Mouse (Mus musculus) limb, embryonic 14.5 days (tissue): ENCODE measurements around the gene Hps3. TPM values are rescaled to one million over a fixed set of nuclear protein-coding genes. Genes with fewer than 3 reads are reported as not detected.

Source experiments
- ATAC-seq: fragments of 200-750 bp; cut with Nextera tagmentation; 2 replicates; pipeline ENCODE4 v1.8.0; 2017; ENCODE audit warnings: low read depth, moderate number of reproducible peaks, moderate TSS enrichment; ENCODE audit not compliant: low FRiP score
- DNase-seq: peaks from one replicate; pipeline ENCODE4 v3.0.0-alpha.2; 2015; ENCODE audit warnings: low spot score
- H3K27ac ChIP-seq: fragments of 300-500 bp; sonication (generic); replicated peaks from 2 replicates; pipeline ENCODE4 v1.5.1; 2014; ENCODE audit warnings: low read depth, mild to moderate bottlenecking, low read length, moderate library complexity, mixed read lengths
- H3K27me3 ChIP-seq: fragments of 300-500 bp; sonication (generic); 2 replicates; pipeline ENCODE4 v1.6.1; 2014; ENCODE audit warnings: low read length, mixed read lengths; ENCODE audit not compliant: control insufficient read depth, insufficient read depth
- H3K36me3 ChIP-seq: fragments of 300-500 bp; sonication (generic); 2 replicates; pipeline ENCODE4 v1.6.1; 2014; ENCODE audit warnings: mild to moderate bottlenecking, low read length, moderate library complexity, mixed read lengths; ENCODE audit not compliant: control insufficient read depth, insufficient read depth
- H3K4me1 ChIP-seq: fragments of 300-500 bp; sonication (generic); 2 replicates; pipeline ENCODE4 v1.6.1; 2014; ENCODE audit warnings: antibody characterized with exemption, low read length, mixed read lengths; ENCODE audit not compliant: control insufficient read depth, insufficient read depth
- H3K4me2 ChIP-seq: fragments of 300-500 bp; sonication (generic); replicated peaks from 2 replicates; pipeline ENCODE4 v1.6.1; 2014; ENCODE audit warnings: low read depth, mild to moderate bottlenecking, low read length, moderate library complexity; ENCODE audit not compliant: severe bottlenecking
- H3K4me3 ChIP-seq: fragments of 300-500 bp; sonication (generic); replicated peaks from 2 replicates; pipeline ENCODE4 v1.5.1; 2014; ENCODE audit warnings: low read length
- H3K9ac ChIP-seq: fragments of 300-500 bp; sonication (generic); 2 replicates; pipeline ENCODE4 v1.6.1; 2014; ENCODE audit warnings: mild to moderate bottlenecking, low read depth, low read length, moderate library complexity; ENCODE audit not compliant: severe bottlenecking
- H3K9me3 ChIP-seq: fragments of 300-500 bp; sonication (generic); 2 replicates; pipeline ENCODE4 v1.6.1; 2016; ENCODE audit warnings: low read length; ENCODE audit not compliant: control insufficient read depth
- POLR2A ChIP-seq: fragments of 200-500 bp; IDR thresholded peaks from 2 replicates; pipeline ENCODE4 v1.8.0; 2012; ENCODE audit warnings: inconsistent platforms, mild to moderate bottlenecking, moderate library complexity, borderline replicate concordance; ENCODE audit not compliant: insufficient read depth, insufficient read length; ENCODE audit errors: extremely low read depth
- WGBS: fragments of 180-500 bp; shearing (Covaris S2); extraction: QIAGEN DNeasy Blood & Tissue Kit; methylation state at CpG from one replicate; pipeline ENCODE4 v1.1.7; 2014; 5-methylcytosine and 5-hydroxymethylcytosine counted together
- polyA plus RNA-seq, 2 experiments: library from polyadenylated mRNA; depleted of rRNA in 1 of 2; stranded (reverse) in 1 of 2; unstranded in 1 of 2; fragments of >200 nt; fragmentation: Nextera tagmentation in 1 of 2; extraction: Ambion mirVana in 1 of 2; gene quantifications; 2 replicates each; pipeline versions ENCODE4 v1.2.1 to v1.2.3; 2012 to 2014

Hps3 gene
- polyA plus RNA-seq, 2 experiments, result 8.3 to 11.2 TPM

DNA sequence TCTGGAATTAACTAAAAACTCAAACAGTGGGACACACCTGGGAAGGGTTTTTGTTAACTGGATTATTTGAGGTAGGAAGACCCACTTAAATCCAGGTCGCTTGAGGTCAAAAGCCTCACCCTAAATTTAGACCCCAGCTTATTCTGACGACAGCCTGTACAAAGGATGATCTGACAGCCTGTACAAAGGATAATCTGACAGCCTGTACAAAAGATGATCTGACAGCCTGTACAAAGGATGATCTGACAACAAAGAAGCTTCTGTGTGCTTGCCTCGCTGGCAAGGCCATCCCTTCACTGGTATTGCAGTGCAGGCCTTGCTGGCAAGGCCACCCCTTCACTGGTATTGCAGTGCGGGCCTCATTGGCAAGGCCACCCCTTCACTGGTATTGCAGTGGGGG lies 34.3 kb downstream of the Hps3 start:
- TF ChIP-seq POLR2A, result no peak
- no peaks in the 10 kb centered on the region for H3K9me3 ChIP-seq
- peaks cover 14% of the 10 kb centered on the region; the same call in 1 of the 2 replicates for H3K36me3 ChIP-seq
- no peak overlapping the region for H3K9ac ChIP-seq
- 89% methylated on average over 4 of the region's 4 CpGs for WGBS
- H3K4me2 ChIP-seq, result no peak overlapping the region
- no peak overlapping the region for H3K27ac ChIP-seq
- no peak for DNase-seq
- no peak overlapping the region for H3K4me3 ChIP-seq
- no peaks in the 10 kb centered on the region for H3K4me1 ChIP-seq
- no peaks in the 10 kb centered on the region for H3K27me3 ChIP-seq
- ATAC-seq, result no peak

GRCm38 (mm10) chr3:19999551-19999950 lies 35.6 kb downstream of the Hps3 start:
- DNase-seq, result no peak
- no peak overlapping the region for H3K4me3 ChIP-seq
- H3K9ac ChIP-seq, result no peak overlapping the region
- ATAC-seq, result no peak
- 81% methylated on average over 2 of the region's 2 CpGs for WGBS
- H3K9me3 ChIP-seq, result no peaks in the 10 kb centered on the region
- TF ChIP-seq POLR2A, result no peak
- H3K4me2 ChIP-seq, result no peak overlapping the region
- H3K36me3 ChIP-seq, result peaks cover 14% of the 10 kb centered on the region; the same call in 1 of the 2 replicates
- no peak overlapping the region for H3K27ac ChIP-seq
- H3K4me1 ChIP-seq, result no peaks in the 10 kb centered on the region
- H3K27me3 ChIP-seq, result no peaks in the 10 kb centered on the region

- WGBS, result 80% methylated on average over 4 of the region's 4 CpGs
- no peak for ATAC-seq
These were observed 42.7 kb downstream of the Hps3 start for GRCm38 (mm10) chr3:19992388-19992787.

DNA sequence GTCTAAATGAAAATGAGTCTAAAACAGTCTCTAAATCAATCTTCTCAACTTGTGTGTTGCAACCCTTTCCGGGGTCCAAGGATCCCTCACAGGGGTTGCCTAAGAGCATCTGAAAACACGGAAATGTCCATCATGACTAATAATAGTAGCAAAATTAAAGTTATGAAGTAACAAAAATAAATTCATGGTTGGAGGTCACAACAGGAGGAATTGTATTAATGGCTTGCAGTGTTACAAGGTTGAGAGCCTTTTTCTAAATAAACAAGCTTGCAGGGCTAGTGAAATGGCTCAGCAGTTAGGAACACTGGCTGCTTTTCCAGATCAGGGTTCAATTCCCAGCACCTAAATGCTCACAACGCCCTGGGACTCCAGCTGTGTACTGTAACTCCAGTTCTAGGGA lies 45.1 kb downstream of the Hps3 start:
- TF ChIP-seq POLR2A, result no peak
- 71% methylated on average over 3 of the region's 3 CpGs for WGBS
- H3K4me2 ChIP-seq, result no peak overlapping the region

More at GRCm38 (mm10) chr3:19992388-19992787, 42.7 kb downstream of the Hps3 start:
- Histone ChIP-seq H3K9ac (no peak overlapping the region), H3K27me3 (no peaks in the 10 kb centered on the region), H3K27ac (no peak overlapping the region), H3K4me1 (no peaks in the 10 kb centered on the region), H3K4me3 (no peak overlapping the region), H3K36me3 (0 out of 2 replicates have a peak, but pooled peaks cover 5% of the 10 kb centered on the region), H3K9me3 (no peaks in the 10 kb centered on the region), H3K4me2 (no peak overlapping the region)
- DNase-seq, result no peak
- no peak for TF ChIP-seq POLR2A

GRCm38 (mm10) chr3:19986123-19986522 lies 49.0 kb downstream of the Hps3 start:
- Histone ChIP-seq H3K36me3 (no peaks in the 10 kb centered on the region), H3K4me2 (no peak overlapping the region), H3K9me3 (no peaks in the 10 kb centered on the region), H3K4me1 (no peaks in the 10 kb centered on the region), H3K27ac (no peak overlapping the region), H3K4me3 (no peak overlapping the region), H3K27me3 (no peaks in the 10 kb centered on the region), H3K9ac (no peak overlapping the region)
- ATAC-seq (no peak), DNase-seq (no peak)
- no peak for TF ChIP-seq POLR2A
- 56% methylated on average over 3 of the region's 3 CpGs for WGBS

More for the DNA sequence above, 45.1 kb downstream of the Hps3 start:
- no peaks in the 10 kb centered on the region for H3K27me3 ChIP-seq
- H3K4me1 ChIP-seq, result no peaks in the 10 kb centered on the region
- H3K36me3 ChIP-seq, result no peaks in the 10 kb centered on the region
- ATAC-seq (no peak), DNase-seq (no peak)
- H3K9ac ChIP-seq, result no peak overlapping the region
- no peak overlapping the region for H3K27ac ChIP-seq
- H3K4me3 ChIP-seq, result no peak overlapping the region
- H3K9me3 ChIP-seq, result no peaks in the 10 kb centered on the region

DNA sequence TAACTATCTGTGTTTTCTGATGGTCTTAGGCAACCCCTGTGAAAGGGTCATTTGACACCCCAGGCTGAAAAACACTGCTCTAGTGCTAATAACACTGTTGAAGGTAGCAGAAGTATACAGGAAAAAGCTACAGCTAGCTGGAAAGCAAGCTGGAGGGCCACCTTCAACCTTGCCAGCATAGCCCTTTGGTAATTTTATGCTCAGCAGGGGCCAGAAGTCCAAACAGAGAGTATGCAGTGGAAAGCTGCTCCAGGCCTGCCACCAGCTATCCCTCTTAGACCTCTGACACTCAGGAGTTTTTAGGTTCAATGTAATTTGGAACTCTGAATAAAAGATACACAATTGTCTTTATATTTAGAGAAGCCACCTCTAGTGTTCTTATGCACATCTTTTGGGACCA lies 52.3 kb downstream of the Hps3 start:
- Histone ChIP-seq H3K9ac (no peak overlapping the region), H3K36me3 (no peaks in the 10 kb centered on the region), H3K27me3 (no peaks in the 10 kb centered on the region), H3K27ac (no peak overlapping the region), H3K4me2 (no peak overlapping the region), H3K4me1 (no peaks in the 10 kb centered on the region), H3K4me3 (no peak overlapping the region), H3K9me3 (no peaks in the 10 kb centered on the region)
- ATAC-seq, result no peak
- TF ChIP-seq POLR2A, result no peak
- DNase-seq, result no peak
